Mouse (Mus musculus): Measurements from ENCODE around the gene Arhgef3. TPM values are rescaled to one million over a fixed set of nuclear protein-coding genes. Genes with fewer than 3 reads are reported as not detected.

Gene Arhgef3
- polyA plus RNA-seq, 1 experiment, result 17.0 TPM

DNA sequence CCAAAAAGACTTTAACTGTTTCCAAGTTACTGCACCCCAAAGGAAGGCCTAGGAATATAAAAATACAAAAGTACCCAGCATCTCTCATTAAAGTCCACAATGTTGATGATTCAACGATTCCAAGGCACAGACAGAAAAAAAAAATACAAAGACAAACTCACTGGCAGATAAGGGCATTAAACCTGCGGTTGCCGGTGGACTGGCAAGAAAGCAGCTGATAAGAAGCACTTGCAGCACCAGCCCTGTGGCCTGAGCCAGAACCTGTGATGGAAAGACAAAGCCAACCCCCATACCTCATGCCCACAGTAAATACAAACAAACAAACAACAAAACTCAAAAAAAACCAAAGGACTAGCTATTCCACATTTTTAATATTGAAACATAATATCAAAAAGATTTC, 295.0 kb downstream of the Arhgef3 start:
- 96% methylated on average over 3 of the region's 3 CpGs for WGBS
- TF ChIP-seq POLR2A (IDR thresholded peaks at IDR 0.05; ENCODE audit: control insufficient read depth, extremely low read depth, insufficient read depth, low read length, poor library complexity), result no peak
- no peak for TF ChIP-seq CTCF (IDR thresholded peaks at IDR 0.05; ENCODE audit: borderline replicate concordance, control insufficient read depth, extremely low read depth, insufficient read depth, low read length, poor library complexity)
- Histone ChIP-seq H3K4me1 (replicated peaks; ENCODE audit: control insufficient read depth, insufficient read depth, low read length) (peaks cover 12% of the 10 kb centered on the region), H3K27ac (ENCODE audit: control insufficient read depth, insufficient read depth, low read length) (no peak overlapping the region), H3K27me3 (ENCODE audit: control insufficient read depth, insufficient read depth, low read length) (no peaks in the 10 kb centered on the region), H3K36me3 (ENCODE audit: control insufficient read depth, insufficient read depth, low read length) (no peaks in the 10 kb centered on the region), H3K4me3 (ENCODE audit: control insufficient read depth, insufficient read depth, low read length) (no peak overlapping the region)
- no peak for DNase-seq

DNA sequence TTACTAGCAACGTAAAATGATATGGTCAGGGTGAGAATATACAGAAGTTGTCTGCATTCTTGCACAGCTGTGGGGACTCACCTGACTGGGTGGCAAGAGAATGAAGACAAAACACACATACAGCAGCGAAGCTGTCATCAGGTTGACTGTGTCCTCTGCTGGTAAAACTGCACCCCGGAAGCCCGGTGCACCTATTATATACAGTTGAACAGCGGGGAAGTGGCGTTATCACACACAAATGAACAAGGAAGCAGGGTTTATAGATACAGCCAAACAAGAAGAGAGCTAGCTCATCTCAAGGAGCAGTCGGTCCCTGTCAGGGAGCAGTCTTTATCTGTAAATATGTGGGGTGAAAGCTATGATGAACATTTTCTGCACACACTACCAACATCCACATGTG, 296.8 kb downstream of the Arhgef3 start:
- no peak overlapping the region for H3K27ac ChIP-seq (ENCODE audit: control insufficient read depth, insufficient read depth, low read length)
- 90% methylated on average over 7 of the region's 7 CpGs for WGBS
- H3K27me3 ChIP-seq (ENCODE audit: control insufficient read depth, insufficient read depth, low read length), result no peaks in the 10 kb centered on the region
- H3K4me3 ChIP-seq (ENCODE audit: control insufficient read depth, insufficient read depth, low read length), result no peak overlapping the region
- DNase-seq, result no peak
- H3K4me1 ChIP-seq (replicated peaks; ENCODE audit: control insufficient read depth, insufficient read depth, low read length), result peaks cover 5% of the 10 kb centered on the region; the same call in 1 of the 2 replicates
- TF ChIP-seq POLR2A (IDR thresholded peaks at IDR 0.05; ENCODE audit: control insufficient read depth, extremely low read depth, insufficient read depth, low read length, poor library complexity) (no peak), CTCF (IDR thresholded peaks at IDR 0.05; ENCODE audit: borderline replicate concordance, control insufficient read depth, extremely low read depth, insufficient read depth, low read length, poor library complexity) (no peak)
- H3K36me3 ChIP-seq (ENCODE audit: control insufficient read depth, insufficient read depth, low read length), result no peaks in the 10 kb centered on the region

DNA sequence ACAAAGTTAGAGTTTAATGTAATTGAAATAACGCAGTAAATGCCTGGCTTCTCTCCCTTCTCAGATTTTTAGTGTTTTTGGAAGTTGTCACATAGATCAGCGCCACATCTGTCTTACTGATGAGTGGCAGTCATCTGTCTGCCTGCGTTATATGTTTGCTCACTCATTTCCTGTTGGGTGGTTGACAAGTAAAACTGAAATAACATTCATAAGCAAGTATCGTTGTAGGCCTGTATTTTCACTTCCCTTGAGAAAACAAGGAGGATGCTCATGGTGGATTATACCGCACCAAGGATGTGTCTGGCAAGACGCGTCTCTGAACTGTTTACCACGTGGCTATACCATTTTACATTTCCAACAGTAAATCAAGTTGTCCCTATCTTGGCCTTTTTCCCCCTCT, 298.0 kb downstream of the Arhgef3 start:
- TF ChIP-seq POLR2A (IDR thresholded peaks at IDR 0.05; ENCODE audit: control insufficient read depth, extremely low read depth, insufficient read depth, low read length, poor library complexity) (no peak), CTCF (IDR thresholded peaks at IDR 0.05; ENCODE audit: borderline replicate concordance, control insufficient read depth, extremely low read depth, insufficient read depth, low read length, poor library complexity) (no peak)
- Histone ChIP-seq H3K4me3 (ENCODE audit: control insufficient read depth, insufficient read depth, low read length) (no peak overlapping the region), H3K27ac (ENCODE audit: control insufficient read depth, insufficient read depth, low read length) (no peak overlapping the region), H3K36me3 (ENCODE audit: control insufficient read depth, insufficient read depth, low read length) (no peaks in the 10 kb centered on the region), H3K4me1 (replicated peaks; ENCODE audit: control insufficient read depth, insufficient read depth, low read length) (peaks cover 5% of the 10 kb centered on the region; the same call in 1 of the 2 replicates), H3K27me3 (ENCODE audit: control insufficient read depth, insufficient read depth, low read length) (no peaks in the 10 kb centered on the region)
- no peak for DNase-seq
- 41% methylated on average over 8 of the region's 8 CpGs for WGBS

DNA sequence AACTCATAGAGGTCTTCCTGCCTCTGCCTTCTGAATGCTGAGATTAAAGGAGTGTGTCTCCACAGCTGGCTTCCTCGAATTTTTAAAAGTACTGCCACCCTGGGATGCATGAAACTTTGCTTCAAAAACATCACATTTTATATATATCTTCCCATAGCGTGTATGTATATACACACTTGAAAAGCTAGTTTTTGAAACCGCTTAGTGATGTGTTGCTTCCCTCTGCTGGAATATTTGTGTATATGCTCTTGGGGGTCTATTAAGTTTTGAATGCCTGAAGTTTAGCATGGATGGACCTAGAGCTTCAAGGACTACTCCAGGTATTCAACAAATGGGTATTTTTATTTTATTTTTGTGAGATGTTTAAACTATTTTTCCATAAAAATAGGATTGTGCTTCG, 299.3 kb downstream of the Arhgef3 start:
- H3K4me3 ChIP-seq (ENCODE audit: control insufficient read depth, insufficient read depth, low read length), result no peak overlapping the region
- TF ChIP-seq POLR2A (IDR thresholded peaks at IDR 0.05; ENCODE audit: control insufficient read depth, extremely low read depth, insufficient read depth, low read length, poor library complexity) (no peak), CTCF (IDR thresholded peaks at IDR 0.05; ENCODE audit: borderline replicate concordance, control insufficient read depth, extremely low read depth, insufficient read depth, low read length, poor library complexity) (no peak)
- 21% methylated on average over 4 of the region's 4 CpGs for WGBS
- peak; percentile 45 for DNase-seq
- no peak overlapping the region for H3K27ac ChIP-seq (ENCODE audit: control insufficient read depth, insufficient read depth, low read length)
- no peaks in the 10 kb centered on the region for H3K36me3 ChIP-seq (ENCODE audit: control insufficient read depth, insufficient read depth, low read length)
- peaks cover 5% of the 10 kb centered on the region; the same call in 1 of the 2 replicates for H3K4me1 ChIP-seq (replicated peaks; ENCODE audit: control insufficient read depth, insufficient read depth, low read length)
- H3K27me3 ChIP-seq (ENCODE audit: control insufficient read depth, insufficient read depth, low read length), result no peaks in the 10 kb centered on the region

DNA sequence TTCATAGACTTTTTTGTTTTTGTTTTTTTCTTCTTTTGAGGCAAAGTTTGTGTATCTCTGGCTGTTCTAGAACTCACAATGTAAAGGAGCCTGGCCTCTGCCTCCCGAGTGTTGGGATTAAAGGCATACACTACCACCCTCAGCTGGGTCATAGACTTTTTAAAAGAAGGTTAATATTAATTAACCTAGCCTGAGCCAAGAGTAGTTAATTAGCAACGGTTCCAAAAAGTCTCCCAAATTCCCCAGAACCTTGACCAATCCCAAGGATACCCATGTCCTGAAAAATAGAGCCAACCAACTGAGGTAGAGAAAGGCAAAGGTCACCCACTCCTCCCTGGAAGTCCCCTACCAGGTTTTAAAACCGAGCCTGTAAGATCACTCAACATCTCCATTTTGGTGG, 306.1 kb downstream of the Arhgef3 start:
- TF ChIP-seq CTCF (IDR thresholded peaks at IDR 0.05; ENCODE audit: borderline replicate concordance, control insufficient read depth, extremely low read depth, insufficient read depth, low read length, poor library complexity), result no peak
- TF ChIP-seq POLR2A (IDR thresholded peaks at IDR 0.05; ENCODE audit: control insufficient read depth, extremely low read depth, insufficient read depth, low read length, poor library complexity), result no peak

DNA sequence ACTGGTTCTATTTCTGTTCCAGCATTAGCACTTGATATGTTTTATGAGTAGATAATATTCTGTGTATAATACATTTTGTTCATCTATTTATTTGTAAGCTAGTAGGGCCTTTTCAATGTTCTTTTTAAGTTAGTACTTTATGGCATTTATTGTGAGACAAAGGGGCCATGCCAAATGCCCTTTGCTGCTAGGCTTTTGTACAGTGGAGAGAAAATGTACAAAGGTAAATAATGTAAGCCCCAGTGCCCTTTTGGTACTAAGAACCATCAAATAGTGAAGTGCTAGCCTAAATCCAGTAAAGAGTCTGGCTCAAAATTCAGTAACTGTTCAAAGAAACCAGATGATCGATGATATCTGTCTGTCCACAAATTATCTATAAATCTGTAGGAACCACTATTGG, 307.6 kb downstream of the Arhgef3 start:
- WGBS, result 98% methylated on average over 1 of the region's 1 CpGs
- Histone ChIP-seq H3K27ac (ENCODE audit: control insufficient read depth, insufficient read depth, low read length) (no peak overlapping the region), H3K36me3 (ENCODE audit: control insufficient read depth, insufficient read depth, low read length) (no peaks in the 10 kb centered on the region), H3K27me3 (ENCODE audit: control insufficient read depth, insufficient read depth, low read length) (no peaks in the 10 kb centered on the region), H3K4me3 (ENCODE audit: control insufficient read depth, insufficient read depth, low read length) (no peak overlapping the region), H3K4me1 (replicated peaks; ENCODE audit: control insufficient read depth, insufficient read depth, low read length) (no peaks in the 10 kb centered on the region)
- TF ChIP-seq POLR2A (IDR thresholded peaks at IDR 0.05; ENCODE audit: control insufficient read depth, extremely low read depth, insufficient read depth, low read length, poor library complexity) (no peak), CTCF (IDR thresholded peaks at IDR 0.05; ENCODE audit: borderline replicate concordance, control insufficient read depth, extremely low read depth, insufficient read depth, low read length, poor library complexity) (no peak)
- no peak for DNase-seq

More for the DNA sequence above, 306.1 kb downstream of the Arhgef3 start:
- DNase-seq, result no peak
- WGBS, result 91% methylated on average over 3 of the region's 3 CpGs
- no peak overlapping the region for H3K4me3 ChIP-seq (ENCODE audit: control insufficient read depth, insufficient read depth, low read length)
- H3K4me1 ChIP-seq (replicated peaks; ENCODE audit: control insufficient read depth, insufficient read depth, low read length), result no peaks in the 10 kb centered on the region
- no peaks in the 10 kb centered on the region for H3K36me3 ChIP-seq (ENCODE audit: control insufficient read depth, insufficient read depth, low read length)
- H3K27me3 ChIP-seq (ENCODE audit: control insufficient read depth, insufficient read depth, low read length), result no peaks in the 10 kb centered on the region
- no peak overlapping the region for H3K27ac ChIP-seq (ENCODE audit: control insufficient read depth, insufficient read depth, low read length)

DNA sequence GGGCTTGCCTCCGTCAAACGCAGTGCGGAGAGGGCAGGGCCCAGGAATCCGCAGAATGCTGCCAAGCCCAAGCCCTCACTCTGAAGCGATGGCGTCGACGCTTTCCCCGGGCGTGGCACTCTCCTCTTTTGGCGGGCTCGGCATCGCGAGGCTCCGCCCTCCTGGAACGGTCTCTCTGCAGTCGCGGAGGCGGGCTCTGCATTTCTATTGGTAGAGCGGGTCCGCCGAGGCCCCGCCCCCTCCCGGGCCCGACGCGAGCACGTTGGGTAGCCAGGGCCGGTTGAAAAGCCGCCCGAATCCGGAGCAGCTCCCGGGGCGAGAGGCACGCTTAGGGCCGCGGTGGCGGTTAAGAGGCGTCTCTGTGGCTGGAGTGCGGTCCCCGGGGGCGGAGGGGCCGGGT, 313.9 kb downstream of the Arhgef3 start, which contains the start of gene Fam208a:
TSS of gene Fam208a (plus strand) at position 262 of the 400 bp plus-strand sequence.
- peak; percentile 93 for DNase-seq
- Histone ChIP-seq H3K4me1 (replicated peaks; ENCODE audit: control insufficient read depth, insufficient read depth, low read length) (peaks cover 3% of the 10 kb centered on the region; the same call in 1 of the 2 replicates), H3K4me3 (ENCODE audit: control insufficient read depth, insufficient read depth, low read length) (peak within 1 kb of the TSS; percentile 60), H3K27ac (ENCODE audit: control insufficient read depth, insufficient read depth, low read length) (peak within 1 kb of the TSS; percentile 70), H3K27me3 (ENCODE audit: control insufficient read depth, insufficient read depth, low read length) (no peaks in the 10 kb centered on the region), H3K36me3 (ENCODE audit: control insufficient read depth, insufficient read depth, low read length) (no peaks in the 10 kb centered on the region)
- WGBS, result 7% methylated on average over 43 of the region's 43 CpGs
- TF ChIP-seq CTCF (IDR thresholded peaks at IDR 0.05; ENCODE audit: borderline replicate concordance, control insufficient read depth, extremely low read depth, insufficient read depth, low read length, poor library complexity), result 0 out of 2 replicates have a peak, but pooled peaks have one; percentile 30
- peak; percentile 80; the same call in 1 of the 2 replicates for TF ChIP-seq POLR2A (IDR thresholded peaks at IDR 0.05; ENCODE audit: control insufficient read depth, extremely low read depth, insufficient read depth, low read length, poor library complexity)

Data from thymus, adult 2 months (tissue).